Mouse (Mus musculus): ENCODE data around the gene 4933427D14Rik. TPM values are rescaled to one million over a fixed set of nuclear protein-coding genes. Genes with fewer than 3 reads are reported as not detected.
"Not testable (repeated sequence)": the region's sequence is repeated elsewhere in the genome, so short reads cannot be mapped to it uniquely, and the experiment has no call there.

Gene 4933427D14Rik
- polyA plus RNA-seq, 1 experiment from 2014 or later: 4.9 TPM

- Histone ChIP-seq H3K36me3 (ENCODE audit: inconsistent target) (peaks cover 33% of the 10 kb centered on the region), H3K79me2 (ENCODE audit: inconsistent target) (no peaks in the 10 kb centered on the region), H3K4me3 (ENCODE audit: inconsistent target) (no peak overlapping the region), H3K27ac (no peak overlapping the region)
- WGBS (ENCODE audit: missing documents): 97% methylated on average over 5 of the region's 5 CpGs
Measured at GRCm38 (mm10) chr11:72175966-72176365, 31.3 kb downstream of the 4933427D14Rik start.

- peaks cover 33% of the 10 kb centered on the region for H3K36me3 ChIP-seq (ENCODE audit: inconsistent target)
- no peak overlapping the region for H3K27ac ChIP-seq
- no peaks in the 10 kb centered on the region for H3K79me2 ChIP-seq (ENCODE audit: inconsistent target)
- WGBS (ENCODE audit: missing documents): 94% methylated on average over 6 of the region's 6 CpGs
- H3K4me3 ChIP-seq (ENCODE audit: inconsistent target): no peak overlapping the region
Measured at GRCm38 (mm10) chr11:72174721-72175120, 32.5 kb downstream of the 4933427D14Rik start.

GRCm38 (mm10) chr11:72173506-72173905 lies 33.8 kb downstream of the 4933427D14Rik start:
- Histone ChIP-seq H3K27ac (no peak overlapping the region), H3K36me3 (ENCODE audit: inconsistent target) (peaks cover 33% of the 10 kb centered on the region), H3K79me2 (ENCODE audit: inconsistent target) (no peaks in the 10 kb centered on the region), H3K4me3 (ENCODE audit: inconsistent target) (no peak overlapping the region)
- WGBS (ENCODE audit: missing documents): 96% methylated on average over 5 of the region's 5 CpGs

GRCm38 (mm10) chr11:72171906-72172305 lies 35.4 kb downstream of the 4933427D14Rik start:
- H3K4me3 ChIP-seq (ENCODE audit: inconsistent target); H3K27ac ChIP-seq; H3K79me2 ChIP-seq (ENCODE audit: inconsistent target): not testable (repeated sequence)
- H3K36me3 ChIP-seq (ENCODE audit: inconsistent target): peaks cover 24% of the 10 kb centered on the region; the same call in 1 of the 2 replicates
- WGBS (ENCODE audit: missing documents): 94% methylated on average over 3 of the region's 4 CpGs

GRCm38 (mm10) chr11:72169871-72170270 lies 37.4 kb downstream of the 4933427D14Rik start:
- 97% methylated on average over 4 of the region's 4 CpGs for WGBS (ENCODE audit: missing documents)
- H3K79me2 ChIP-seq (ENCODE audit: inconsistent target): no peaks in the 10 kb centered on the region
- H3K27ac ChIP-seq: no peak overlapping the region
- H3K4me3 ChIP-seq (ENCODE audit: inconsistent target): no peak overlapping the region
- H3K36me3 ChIP-seq (ENCODE audit: inconsistent target): peaks cover 16% of the 10 kb centered on the region; the same call in 1 of the 2 replicates

GRCm38 (mm10) chr11:72163198-72163597 lies 44.1 kb downstream of the 4933427D14Rik start:
- Histone ChIP-seq H3K36me3 (ENCODE audit: inconsistent target) (peaks cover 19% of the 10 kb centered on the region; the same call in 1 of the 2 replicates), H3K79me2 (ENCODE audit: inconsistent target) (no peaks in the 10 kb centered on the region), H3K27ac (no peak overlapping the region), H3K4me3 (ENCODE audit: inconsistent target) (no peak overlapping the region)
- 100% methylated on average over 2 of the region's 2 CpGs for WGBS (ENCODE audit: missing documents)

- H3K27ac ChIP-seq: no peak overlapping the region
- H3K4me3 ChIP-seq (ENCODE audit: inconsistent target): no peak overlapping the region
- 95% methylated on average over 2 of the region's 2 CpGs for WGBS (ENCODE audit: missing documents)
- peaks cover 36% of the 10 kb centered on the region for H3K36me3 ChIP-seq (ENCODE audit: inconsistent target)
- H3K79me2 ChIP-seq (ENCODE audit: inconsistent target): no peaks in the 10 kb centered on the region
Measured at GRCm38 (mm10) chr11:72156624-72157023, 50.6 kb downstream of the 4933427D14Rik start.

GRCm38 (mm10) chr11:72155981-72156428 lies 51.3 kb downstream of the 4933427D14Rik start:
- WGBS (ENCODE audit: missing documents): 98% methylated on average over 4 of the region's 4 CpGs
- Histone ChIP-seq H3K27ac (no peak overlapping the region), H3K36me3 (ENCODE audit: inconsistent target) (peaks cover 36% of the 10 kb centered on the region), H3K4me3 (ENCODE audit: inconsistent target) (no peak overlapping the region), H3K79me2 (ENCODE audit: inconsistent target) (no peaks in the 10 kb centered on the region)

- 94% methylated on average over 11 of the region's 11 CpGs for WGBS (ENCODE audit: missing documents)
- no peaks in the 10 kb centered on the region for H3K79me2 ChIP-seq (ENCODE audit: inconsistent target)
- H3K27ac ChIP-seq: no peak overlapping the region
- no peak overlapping the region for H3K4me3 ChIP-seq (ENCODE audit: inconsistent target)
- peaks cover 36% of the 10 kb centered on the region for H3K36me3 ChIP-seq (ENCODE audit: inconsistent target)
Measured at GRCm38 (mm10) chr11:72155186-72155980, 51.9 kb downstream of the 4933427D14Rik start.

- 95% methylated on average over 12 of the region's 12 CpGs for WGBS (ENCODE audit: missing documents)
- Histone ChIP-seq H3K4me3 (ENCODE audit: inconsistent target) (no peak overlapping the region), H3K27ac (no peak overlapping the region), H3K36me3 (ENCODE audit: inconsistent target) (peaks cover 25% of the 10 kb centered on the region), H3K79me2 (ENCODE audit: inconsistent target) (no peaks in the 10 kb centered on the region)
Measured at GRCm38 (mm10) chr11:72153122-72153862, 54.0 kb downstream of the 4933427D14Rik start.

- 75% methylated on average over 2 of the region's 2 CpGs for WGBS (ENCODE audit: missing documents)
- H3K27ac ChIP-seq: no peak overlapping the region
- peaks cover 20% of the 10 kb centered on the region for H3K36me3 ChIP-seq (ENCODE audit: inconsistent target)
- no peak overlapping the region for H3K4me3 ChIP-seq (ENCODE audit: inconsistent target)
- no peaks in the 10 kb centered on the region for H3K79me2 ChIP-seq (ENCODE audit: inconsistent target)
Measured at GRCm38 (mm10) chr11:72151120-72151519, 56.1 kb downstream of the 4933427D14Rik start.

GRCm38 (mm10) chr11:72147910-72148309 lies 59.3 kb downstream of the 4933427D14Rik start:
- Histone ChIP-seq H3K27ac (no peak overlapping the region), H3K4me3 (ENCODE audit: inconsistent target) (no peak overlapping the region), H3K36me3 (ENCODE audit: inconsistent target) (no peaks in the 10 kb centered on the region), H3K79me2 (ENCODE audit: inconsistent target) (no peaks in the 10 kb centered on the region)
- 88% methylated on average over 3 of the region's 3 CpGs for WGBS (ENCODE audit: missing documents)

- 55% methylated on average over 1 of the region's 1 CpGs for WGBS (ENCODE audit: missing documents)
- Histone ChIP-seq H3K27ac (no peak overlapping the region), H3K79me2 (ENCODE audit: inconsistent target) (no peaks in the 10 kb centered on the region), H3K36me3 (ENCODE audit: inconsistent target) (no peaks in the 10 kb centered on the region), H3K4me3 (ENCODE audit: inconsistent target) (no peak overlapping the region)
Measured at GRCm38 (mm10) chr11:72145877-72146248, 61.4 kb downstream of the 4933427D14Rik start.

GRCm38 (mm10) chr11:72145182-72145876 lies 61.9 kb downstream of the 4933427D14Rik start:
- H3K36me3 ChIP-seq (ENCODE audit: inconsistent target): no peaks in the 10 kb centered on the region
- no peak overlapping the region for H3K27ac ChIP-seq
- no peaks in the 10 kb centered on the region for H3K79me2 ChIP-seq (ENCODE audit: inconsistent target)
- 6% methylated on average over 2 of the region's 2 CpGs for WGBS (ENCODE audit: missing documents)
- no peak overlapping the region for H3K4me3 ChIP-seq (ENCODE audit: inconsistent target)
